Mouse (Mus musculus) embryonic fibroblast, embryonic 13.5 days (primary cell): ENCODE measurements around the gene Gja5.

Source experiments
- CTCF ChIP-seq: IDR thresholded peaks from 2 replicates; pipeline ENCODE4 v1.5.1; 2011; ENCODE audit warnings: mild to moderate bottlenecking, control low read depth, low read length, moderate library complexity, borderline replicate concordance; ENCODE audit not compliant: insufficient read depth
- POLR2A ChIP-seq: IDR thresholded peaks from 2 replicates; pipeline ENCODE4 v1.6.1; 2011; ENCODE audit warnings: low read depth, mild to moderate bottlenecking, control low read depth, low read length, moderate library complexity

DNA sequence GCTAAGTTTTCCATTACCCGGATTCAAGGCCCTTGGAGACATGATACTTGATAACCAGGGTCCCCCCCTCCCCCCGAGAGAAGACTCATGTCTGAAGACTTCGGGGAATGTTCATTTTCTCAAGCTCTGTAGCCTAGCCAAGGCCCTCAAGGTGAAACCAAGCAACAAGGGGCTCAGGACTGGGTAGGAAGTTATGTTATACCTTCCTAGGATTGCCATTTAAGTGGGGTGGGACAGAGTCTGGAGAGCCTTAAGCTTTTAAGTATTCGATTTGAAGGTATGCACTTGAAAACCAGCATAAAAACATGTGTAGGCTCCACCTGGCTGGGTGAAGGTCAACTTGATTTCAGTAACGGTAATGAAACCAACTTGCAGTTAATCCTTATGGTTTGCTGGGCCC lies 154.2 kb downstream of the Gja5 start:
- TF ChIP-seq CTCF (no peak), POLR2A (no peak)
